Mouse (Mus musculus): Measurements from ENCODE around the gene Pramel6. TPM values are rescaled to one million over a fixed set of nuclear protein-coding genes. Genes with fewer than 3 reads are reported as not detected.
"Not testable (repeated sequence)": the region's sequence is repeated elsewhere in the genome, so short reads cannot be mapped to it uniquely, and the experiment has no call there.

Gene Pramel6
- total RNA-seq (2021), result not detected
- long read RNA-seq, experiment 1, result 0 reads
- long read RNA-seq, experiment 2, result 0 reads

DNA sequence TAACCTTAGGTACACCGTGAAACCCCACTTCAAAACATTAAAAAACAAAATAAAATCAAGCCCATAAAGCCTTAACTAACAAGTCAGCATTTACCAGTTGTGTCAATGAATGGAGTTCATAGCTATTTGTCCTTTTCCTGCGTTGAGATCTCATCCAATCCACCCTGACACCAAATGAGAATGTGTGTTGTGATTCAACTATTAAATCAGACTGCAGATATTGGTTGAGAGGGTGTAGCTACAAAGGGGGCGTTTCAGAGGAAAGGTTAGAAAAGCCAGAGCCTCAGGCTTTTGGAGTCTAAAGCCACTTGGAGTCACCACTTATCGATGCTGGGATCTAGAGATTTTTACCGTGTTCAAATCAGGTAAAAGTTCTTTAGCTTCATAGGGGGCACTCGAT, at the start of gene Pramel6:
Pramel6 (plus strand) TSS at position 301 of the 400 bp plus-strand sequence.
- no peak within 1 kb of the TSS for H3K27ac ChIP-seq
- DNase-seq, result no peak
- TF ChIP-seq CTCF (IDR thresholded peaks at IDR 0.05), result no peak
- H3K4me3 ChIP-seq, result no peak within 1 kb of the TSS
- intact Hi-C loops (cut with DNase I), result no loop called here

DNA sequence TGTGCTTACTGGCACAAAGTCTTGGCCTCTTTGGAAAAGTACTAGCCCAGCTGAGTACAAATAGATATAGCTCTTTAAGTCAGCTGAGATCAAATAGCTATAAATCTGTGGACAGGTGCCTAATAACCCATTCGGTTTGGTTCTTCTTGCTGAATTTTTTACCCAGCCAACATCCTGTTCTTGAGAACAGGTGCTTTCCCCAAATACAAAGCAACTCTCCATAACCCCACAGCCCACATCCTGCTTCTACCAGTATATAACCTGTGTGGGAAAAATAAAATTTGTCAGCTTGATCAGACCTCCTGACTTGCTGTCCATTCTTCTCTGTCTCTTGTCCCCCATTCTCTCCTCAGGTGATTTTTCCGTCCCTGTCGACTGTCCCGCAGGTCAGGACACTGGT, 44.6 kb upstream of the Pramel6 start:
- H3K27ac ChIP-seq, result no peak overlapping the region
- intact Hi-C loops (cut with DNase I), result no loop called here
- no peak for TF ChIP-seq CTCF (IDR thresholded peaks at IDR 0.05)

DNA sequence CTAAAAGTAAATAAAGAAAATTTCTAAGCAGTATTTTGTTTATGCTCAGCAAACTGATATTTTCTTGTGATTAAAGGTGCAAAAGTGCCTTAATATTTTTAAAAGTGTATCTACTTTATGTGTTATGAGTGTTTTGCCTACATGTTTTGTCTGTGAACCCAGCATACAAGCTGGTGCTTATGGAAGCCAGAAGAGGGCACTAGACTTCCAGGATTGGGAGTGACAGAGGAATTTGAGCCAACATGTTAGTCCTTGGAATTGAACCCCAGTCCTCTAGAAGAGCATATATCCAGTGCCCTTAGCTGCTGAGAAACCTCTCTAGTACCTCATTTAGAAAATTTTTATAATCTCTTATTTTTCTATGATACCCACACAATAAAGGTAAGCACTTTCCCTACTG, 26.2 kb upstream of the Pramel6 start:
- no peak for TF ChIP-seq CTCF (IDR thresholded peaks at IDR 0.05)
- H3K4me3 ChIP-seq, result no peak overlapping the region
- no peak for DNase-seq
- intact Hi-C loops (cut with DNase I), result no loop called here
- no peak overlapping the region for H3K27ac ChIP-seq

More for the DNA sequence above, 44.6 kb upstream of the Pramel6 start:
- no peak overlapping the region for H3K4me3 ChIP-seq
- DNase-seq, result no peak

DNA sequence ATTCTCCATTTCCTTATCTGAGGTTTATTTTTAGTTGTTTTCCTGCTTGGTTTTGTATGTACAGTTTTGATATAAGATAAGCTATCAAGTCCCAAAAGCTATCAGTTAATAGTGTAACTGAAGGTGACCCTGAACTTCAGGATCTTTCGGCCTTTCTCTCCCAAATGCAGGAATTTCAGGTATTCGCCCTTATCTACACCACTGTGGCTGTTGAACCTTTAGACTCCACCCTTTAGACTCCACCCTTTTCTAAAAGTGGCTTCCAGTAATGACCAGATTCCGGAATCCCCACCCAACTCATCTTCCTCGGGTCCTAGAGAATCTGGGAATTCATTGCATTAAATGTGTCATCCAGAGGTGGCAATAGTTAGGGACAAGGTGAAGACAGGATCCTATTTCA, 25.2 kb upstream of the Pramel6 start:
- Histone ChIP-seq H3K4me3 (no peak overlapping the region), H3K27ac (no peak overlapping the region)
- intact Hi-C loops (cut with DNase I), result no loop called here
- no peak for TF ChIP-seq CTCF (IDR thresholded peaks at IDR 0.05)
- DNase-seq, result no peak

DNA sequence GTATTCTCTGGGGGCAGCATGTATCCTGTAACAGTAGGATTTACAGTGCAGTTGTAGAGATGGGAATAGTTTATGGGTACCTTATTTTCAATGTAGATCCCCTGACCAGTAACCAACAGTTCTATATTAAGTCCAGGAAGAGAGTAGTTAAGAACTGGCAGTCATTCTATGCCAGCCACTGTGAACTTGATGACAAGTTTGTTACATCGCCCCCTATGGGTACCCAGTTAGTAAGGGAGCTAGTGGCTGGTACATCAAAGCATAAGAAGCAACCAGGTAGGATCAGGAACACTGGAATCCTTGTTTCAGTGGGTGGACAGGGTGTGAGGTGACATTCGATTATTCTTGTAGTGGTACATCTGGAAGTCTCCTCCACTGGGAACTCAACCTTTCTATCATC, 24.1 kb upstream of the Pramel6 start:
- Histone ChIP-seq H3K4me3 (no peak overlapping the region), H3K27ac (no peak overlapping the region)
- no peak for TF ChIP-seq CTCF (IDR thresholded peaks at IDR 0.05)
- DNase-seq, result no peak
- intact Hi-C loops (cut with DNase I), result no loop called here

DNA sequence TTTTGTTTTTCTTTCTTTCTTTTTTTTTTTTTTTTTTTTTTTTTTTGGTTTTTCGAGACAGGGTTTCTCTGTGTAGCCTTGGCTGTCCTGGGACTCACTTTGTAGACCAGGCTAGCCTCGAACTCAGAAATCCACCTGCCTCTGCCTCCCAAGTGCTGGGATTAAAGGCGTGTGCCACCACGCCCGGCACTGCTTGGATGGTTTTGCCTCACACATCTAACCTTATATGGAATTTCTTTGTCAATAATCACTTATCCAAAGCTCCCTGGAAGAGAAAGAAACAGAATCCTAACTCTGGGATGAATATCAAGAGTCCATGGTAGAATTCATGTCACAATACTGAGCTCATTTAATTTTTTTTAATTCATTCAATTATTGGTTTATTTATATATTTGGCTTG, 9.4 kb upstream of the Pramel6 start, which contains the start of gene Pramel7:
Pramel7 (minus strand) TSS at position 101 of the 400 bp plus-strand sequence.
- H3K27ac ChIP-seq; H3K4me3 ChIP-seq; DNase-seq; intact Hi-C loops (cut with DNase I): not testable (repeated sequence)

DNA sequence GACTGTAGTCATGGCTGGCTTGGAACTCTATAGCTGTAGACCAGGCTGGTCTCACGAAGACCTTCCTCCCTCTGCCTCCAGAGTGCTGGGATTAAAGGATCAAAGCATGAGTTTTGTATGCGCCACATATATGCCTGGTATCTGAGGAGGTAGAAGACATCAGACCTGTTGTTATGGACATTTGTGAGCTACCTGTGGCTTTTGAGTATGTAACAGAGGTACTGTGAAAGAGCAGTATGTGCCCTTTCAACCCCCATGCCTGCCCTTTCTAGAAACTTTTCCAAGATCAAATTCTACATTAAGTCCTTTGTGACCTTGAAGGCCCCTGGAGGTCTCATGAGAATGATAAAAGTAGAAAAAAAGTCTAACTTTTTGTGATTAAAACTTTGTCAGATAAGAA, 8.7 kb downstream of the Pramel6 start:
- no peak for TF ChIP-seq CTCF (IDR thresholded peaks at IDR 0.05)
- no peak overlapping the region for H3K4me3 ChIP-seq
- DNase-seq, result no peak
- H3K27ac ChIP-seq, result no peak overlapping the region
- intact Hi-C loops (cut with DNase I), result no loop called here

DNA sequence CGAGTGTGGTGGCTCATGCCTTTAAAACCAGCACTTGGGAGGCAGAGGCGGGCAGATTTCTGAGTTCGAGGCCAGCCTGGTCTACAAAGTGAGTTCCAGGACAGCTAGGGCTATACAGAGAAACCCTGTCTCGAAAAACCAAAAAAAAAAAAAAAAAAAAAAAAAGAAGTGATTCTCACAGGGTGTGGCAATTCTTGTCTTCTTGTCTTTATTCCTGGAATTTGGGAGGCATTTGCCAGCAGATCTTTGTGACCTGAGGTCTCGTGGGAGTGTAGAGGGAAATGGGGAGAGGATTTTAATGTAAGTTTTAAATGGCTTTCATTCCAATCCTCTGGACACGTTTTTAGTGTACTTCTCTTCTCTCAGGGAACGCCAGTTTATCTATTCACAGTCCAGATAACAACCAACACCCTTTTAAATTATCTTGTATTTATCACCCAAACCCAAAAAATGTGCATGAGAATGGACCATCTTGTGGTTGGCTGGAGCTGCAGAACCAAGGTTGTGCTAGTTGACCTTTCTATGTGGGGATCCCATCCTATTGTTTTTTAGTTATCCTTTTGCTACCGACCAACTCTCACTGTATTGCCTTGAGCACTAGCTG, 9.2 kb downstream of the Pramel6 start:
- TF ChIP-seq CTCF (IDR thresholded peaks at IDR 0.05), result no peak
- Histone ChIP-seq H3K4me3 (no peak overlapping the region), H3K27ac (no peak overlapping the region)
- no peak for DNase-seq
- intact Hi-C loops (cut with DNase I), result no loop called here

DNA sequence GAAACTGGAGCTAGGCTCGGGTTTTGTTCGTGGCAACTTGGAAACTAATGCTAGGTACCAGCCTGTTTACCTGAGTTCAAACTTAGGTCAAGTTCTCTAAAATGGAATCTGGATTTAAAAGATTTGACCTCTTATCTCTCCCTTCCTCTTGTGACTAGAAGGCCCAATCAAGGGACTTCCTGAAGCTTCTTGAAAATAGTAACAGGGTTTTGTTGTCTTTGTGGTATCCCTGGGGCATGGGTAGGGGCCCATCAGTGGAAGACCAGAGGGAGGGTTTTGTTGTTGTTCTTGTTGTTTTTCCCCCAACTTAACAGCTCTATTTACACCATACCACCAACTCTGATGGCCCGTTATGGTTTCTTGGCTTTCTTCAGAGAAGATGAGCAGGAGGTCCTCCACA, 10.2 kb downstream of the Pramel6 start:
- intact Hi-C loops (cut with DNase I), result no loop called here
- H3K4me3 ChIP-seq, result no peak overlapping the region
- DNase-seq, result no peak
- no peak for TF ChIP-seq CTCF (IDR thresholded peaks at IDR 0.05)
- no peak overlapping the region for H3K27ac ChIP-seq

DNA sequence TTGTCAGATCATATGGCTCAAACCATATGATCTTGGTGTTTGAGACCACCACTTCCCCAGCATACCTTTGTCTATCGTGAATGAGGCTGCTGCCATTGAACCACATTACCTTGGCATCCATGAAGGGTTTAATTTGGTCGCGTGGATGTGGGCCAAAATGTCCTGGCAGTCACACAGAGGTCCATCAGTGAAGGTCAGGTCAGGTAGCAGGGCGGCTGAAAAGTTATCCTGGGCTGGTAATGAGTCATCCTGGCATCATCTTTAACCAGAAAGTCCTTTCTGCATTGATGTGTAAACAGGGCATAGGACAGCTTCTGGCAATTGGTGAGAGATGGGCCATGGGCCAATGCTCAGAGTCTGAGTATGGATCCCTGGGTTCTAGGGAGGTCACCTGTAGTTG, 14.3 kb downstream of the Pramel6 start:
- intact Hi-C loops (cut with DNase I), result no loop called here
- DNase-seq, result no peak
- Histone ChIP-seq H3K4me3 (no peak overlapping the region), H3K27ac (no peak overlapping the region)
- TF ChIP-seq CTCF (IDR thresholded peaks at IDR 0.05), result no peak

DNA sequence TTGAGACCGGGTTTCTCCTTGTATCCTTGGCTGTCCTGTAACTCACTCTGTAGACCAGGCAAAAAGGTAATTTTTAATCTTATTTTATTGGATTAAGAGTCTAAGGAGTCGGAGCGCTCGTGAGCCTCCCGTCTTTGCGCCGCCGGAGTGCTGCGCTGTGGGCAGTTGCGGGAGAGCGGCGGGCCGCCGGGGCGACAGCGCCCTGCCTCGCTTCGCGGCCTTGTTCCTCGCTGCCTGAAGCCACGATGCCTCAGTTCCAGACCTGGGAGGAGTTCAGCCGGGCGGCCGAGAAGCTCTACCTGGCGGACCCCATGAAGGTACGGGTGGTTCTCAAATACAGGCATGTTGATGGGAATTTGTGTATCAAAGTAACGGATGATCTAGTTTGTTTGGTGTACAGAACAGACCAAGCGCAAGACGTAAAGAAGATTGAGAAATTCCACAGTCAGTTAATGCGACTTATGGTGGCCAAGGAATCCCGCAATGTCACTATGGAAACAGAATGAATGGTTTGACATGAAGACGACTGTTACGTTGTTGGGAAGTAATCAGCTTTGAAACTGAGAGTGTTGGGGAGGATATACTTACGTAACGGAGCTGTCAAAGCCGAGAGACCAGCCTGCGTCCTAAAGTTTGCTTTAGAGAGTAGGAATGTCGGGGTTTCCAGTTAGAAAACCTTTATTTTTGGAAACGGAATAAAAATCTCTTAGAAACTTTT, 19.7 kb downstream of the Pramel6 start:
- H3K4me3 ChIP-seq; intact Hi-C loops (cut with DNase I); H3K27ac ChIP-seq; DNase-seq: not testable (repeated sequence)

DNA sequence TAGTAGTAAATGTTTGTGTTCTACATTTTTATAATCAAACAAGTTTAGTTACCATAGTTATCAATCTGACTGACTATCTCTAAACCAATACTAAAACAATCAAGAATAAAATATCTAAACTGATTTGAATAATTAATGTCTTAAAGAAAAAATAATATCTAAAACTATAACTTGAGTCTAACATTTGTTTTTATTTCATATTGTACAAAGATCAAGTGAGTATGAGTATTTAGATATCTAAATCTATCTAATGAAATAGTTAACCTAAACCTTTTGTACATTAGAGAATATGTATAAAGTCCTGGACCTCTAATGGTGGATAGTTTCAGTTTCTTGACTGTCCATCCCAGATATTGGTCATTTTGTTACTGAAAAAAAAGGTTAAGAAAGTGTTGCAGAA, 25.1 kb downstream of the Pramel6 start, which contains the start of gene Olfr153:
Olfr153 (plus strand) TSS at position 301 of the 400 bp plus-strand sequence.
- Histone ChIP-seq H3K27ac (no peak within 1 kb of the TSS), H3K4me3 (no peak within 1 kb of the TSS)
- no peak for TF ChIP-seq CTCF (IDR thresholded peaks at IDR 0.05)
- intact Hi-C loops (cut with DNase I), result no loop called here
- DNase-seq, result no peak

DNA sequence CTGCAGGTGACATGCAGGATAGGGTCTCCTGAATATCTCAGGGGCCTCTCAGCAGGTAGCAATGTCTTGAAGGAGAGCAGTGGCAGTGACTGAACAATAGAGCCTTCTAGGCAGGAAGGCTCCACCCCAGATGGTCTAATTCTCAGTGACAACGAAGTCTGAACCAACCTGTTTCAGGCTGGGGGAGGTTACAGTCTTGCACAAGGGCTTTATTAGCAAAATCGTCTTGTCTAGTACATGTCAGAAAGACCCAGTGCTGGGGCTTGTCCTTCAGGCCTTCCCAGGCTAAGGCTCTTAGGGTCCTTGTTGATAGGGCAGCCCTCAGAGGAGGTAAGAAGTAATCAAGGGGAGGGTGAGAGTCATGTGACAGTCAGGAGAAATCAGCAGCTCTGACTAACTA, 28.5 kb downstream of the Pramel6 start:
- TF ChIP-seq CTCF (IDR thresholded peaks at IDR 0.05), result no peak
- no peak for DNase-seq
- H3K27ac ChIP-seq, result no peak overlapping the region
- H3K4me3 ChIP-seq, result no peak overlapping the region
- intact Hi-C loops (cut with DNase I), result no loop called here

DNA sequence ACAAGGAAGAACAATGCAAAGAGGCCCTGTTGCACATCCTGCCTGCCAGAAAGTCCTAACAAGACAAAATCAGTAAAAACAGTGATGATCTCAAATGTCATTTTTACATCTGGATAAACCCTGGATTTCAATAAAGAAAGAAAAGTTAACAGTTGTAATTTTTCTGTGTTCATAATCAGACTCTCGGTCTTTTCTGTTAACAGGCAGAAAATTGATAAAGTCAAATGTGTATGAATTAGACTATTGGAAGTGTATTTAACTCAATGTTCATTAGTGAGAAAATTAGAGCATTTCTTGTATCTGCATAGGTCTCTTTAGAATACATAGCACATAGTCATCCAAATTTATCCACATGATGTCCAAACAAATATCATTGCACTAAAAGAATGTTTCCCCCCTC, 39.1 kb downstream of the Pramel6 start, which contains the start of gene Olfr1128:
Olfr1128 (minus strand) TSS at position 101 of the 400 bp plus-strand sequence.
- H3K4me3 ChIP-seq, result no peak within 1 kb of the TSS
- TF ChIP-seq CTCF (IDR thresholded peaks at IDR 0.05), result no peak
- DNase-seq, result no peak
- intact Hi-C loops (cut with DNase I), result no loop called here
- H3K27ac ChIP-seq, result no peak within 1 kb of the TSS

Other genes with a start within 250 kb of the Pramel6 start
- not detected for gene Olfr1116, start 239.0 kb upstream of the Pramel6 start, total RNA-seq (2021)
- not detected for gene Olfr1118, start 199.0 kb upstream of the Pramel6 start, total RNA-seq (2021)
- not detected for gene Olfr1120, start 151.8 kb upstream of the Pramel6 start, total RNA-seq (2021)
- gene Olfr1121, start 136.7 kb upstream of the Pramel6 start, total RNA-seq (2021), result not detected
- gene Olfr1122, start 120.7 kb upstream of the Pramel6 start, total RNA-seq (2021), result not detected
- gene Olfr1123, start 89.9 kb upstream of the Pramel6 start, total RNA-seq (2021), result not detected
- not detected for gene Olfr1124, start 76.3 kb upstream of the Pramel6 start, total RNA-seq (2021)
- not detected for gene Olfr1126, start 52.6 kb upstream of the Pramel6 start, total RNA-seq (2021)
- not detected for gene Pramel7, start 9.5 kb upstream of the Pramel6 start, total RNA-seq (2021)
- not detected for gene Olfr153, start 25.2 kb downstream of the Pramel6 start, total RNA-seq (2021)
- not detected for gene Olfr1128, start 39.0 kb downstream of the Pramel6 start, total RNA-seq (2021)
- gene Olfr1129, start 67.3 kb downstream of the Pramel6 start, total RNA-seq (2021), result not detected
- not detected for gene Olfr1130, start 99.6 kb downstream of the Pramel6 start, total RNA-seq (2021)
- gene Olfr1131, start 120.5 kb downstream of the Pramel6 start, total RNA-seq (2021), result not detected
- gene Olfr1132, start 131.0 kb downstream of the Pramel6 start, total RNA-seq (2021), result not detected
- not detected for gene Olfr1133, start 140.8 kb downstream of the Pramel6 start, total RNA-seq (2021)
- not detected for gene Olfr1134, start 151.9 kb downstream of the Pramel6 start, total RNA-seq (2021)
- gene Olfr1135, start 167.1 kb downstream of the Pramel6 start, total RNA-seq (2021), result not detected
- not detected for gene Olfr1136, start 187.4 kb downstream of the Pramel6 start, total RNA-seq (2021)
- gene Olfr1137, start 206.6 kb downstream of the Pramel6 start, total RNA-seq (2021), result not detected
- not detected for gene Olfr1138, start 233.4 kb downstream of the Pramel6 start, total RNA-seq (2021)
- gene Olfr1140, start 237.2 kb downstream of the Pramel6 start, total RNA-seq (2021), result not detected
- not detected for gene Olfr1141, start 247.4 kb downstream of the Pramel6 start, total RNA-seq (2021)

All from gastrocnemius, adult 2 months (tissue).